Comparison of ENCODE assay signal across 25 mouse cellular contexts in the genomic region with DNA sequence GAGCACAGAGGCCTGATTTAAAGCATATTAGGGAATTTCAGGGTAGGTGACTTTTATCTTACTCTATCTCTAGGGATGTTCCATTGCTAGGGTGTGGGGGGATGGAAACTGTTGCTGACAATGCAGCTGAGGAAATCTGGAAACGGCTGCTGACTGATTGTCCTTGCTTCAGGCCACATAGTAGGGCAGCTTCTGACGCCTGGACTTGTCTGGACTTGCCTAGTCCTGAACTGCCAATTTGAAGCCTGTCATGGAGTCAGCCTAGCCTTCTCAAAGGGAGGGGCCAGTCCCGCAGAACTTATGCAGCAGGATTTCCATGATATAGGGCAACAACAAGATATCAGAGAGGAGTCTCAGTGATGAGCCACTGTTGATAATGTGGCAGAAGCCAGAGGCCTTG.
DNase-seq lines count a peak whose midpoint lies in the region; TF ChIP-seq lines count a peak whose summit lies in the region.
"Had no signal": no experiment of that assay in that cellular context is flagged by ENCODE, and none has a peak within 500 bp of the region (broad histone marks: within the 10 kb centered on the region; RNA-seq: fewer than 3 reads in every experiment).

No protein-coding gene starts in this region.

- no peak for TF ChIP-seq POLR2A in CH12.LX (IDR thresholded peaks at IDR 0.05; ENCODE audit: low read depth, low read length)

- in situ Hi-C loops in CH12.LX (cut with MboI; ENCODE audit: low pct_ligation_motif_present, low pct_unique_long_range_greater_than_20kb, low sequenced_read_pairs) (no loop called here), ES-E14 (cut with MboI; ENCODE audit: low sequenced_read_pairs in 2 of 2, unreplicated experiment in 2 of 2) (no loop called here)

- no peak overlapping the region for H3K27ac ChIP-seq in CH12.LX (ENCODE audit: insufficient read depth, low read depth)
- peak overlapping the region; percentile 2; the same call in 1 of the 2 replicates for H3K27ac ChIP-seq in ES-E14 (ENCODE audit: insufficient read depth, low read depth, low read length, poor library complexity, severe bottlenecking)
- H3K27ac ChIP-seq: forebrain, embryonic 13.5 days; hindbrain, postnatal 0 days had no signal

- peaks cover 3 to 10% of the 10 kb centered on the region in 2 experiments; a peak in 3 of 4 replicates for H3K4me1 ChIP-seq in CH12.LX (ENCODE audit: control insufficient read depth in 1 of 2, insufficient read depth in 2 of 2)
- H3K4me1 ChIP-seq in E14TG2a.4 (replicated peaks; ENCODE audit: low read depth, low read length) = peaks cover 46% of the 10 kb centered on the region
- H3K4me1 ChIP-seq in ES-E14 (ENCODE audit: control insufficient read depth in 2 of 2, insufficient read depth in 2 of 2, low read length in 2 of 2, poor library complexity in 1 of 2) = peaks cover 8 to 10% of the 10 kb centered on the region in 2 experiments; a peak in 3 of 4 replicates

- no peak for TF ChIP-seq CTCF in CH12.LX (conservative IDR thresholded peaks at IDR 0.05 in 1 of 2, IDR thresholded peaks at IDR 0.05 in 1 of 2; ENCODE audit: low read depth in 2 of 2, low read length in 2 of 2)
- TF ChIP-seq CTCF in E14TG2a.4 (conservative IDR thresholded peaks at IDR 0.05; ENCODE audit: low read length) = no peak

- TF ChIP-seq RAD21 in CH12.LX (IDR thresholded peaks at IDR 0.05; ENCODE audit: low read depth, low read length) = no peak

- dilution Hi-C loops in CH12.LX (cut with MboI; ENCODE audit: extremely low pct_ligation_motif_present, extremely low pct_unique_long_range_greater_than_20kb, low sequenced_read_pairs) = no loop called here

- H3K27me3 ChIP-seq in CH12.LX (replicated peaks) = no peaks in the 10 kb centered on the region
- H3K27me3 ChIP-seq in E14TG2a.4 (ENCODE audit: insufficient read depth, low read length) = no peaks in the 10 kb centered on the region
- H3K27me3 ChIP-seq: embryonic facial prominence, embryonic 12.5 days; forebrain, embryonic 13.5 days; hindbrain, embryonic 13.5 days; Patski had no signal

- peaks cover 5% of the 10 kb centered on the region for H3K9me3 ChIP-seq in CH12.LX (replicated peaks; ENCODE audit: low read length)
- H3K9me3 ChIP-seq in E14TG2a.4 (ENCODE audit: low read length) = peaks cover 47% of the 10 kb centered on the region
- H3K9me3 ChIP-seq in ES-E14 (ENCODE audit: control insufficient read depth, insufficient read depth, low read depth, low read length) = 0 out of 2 replicates have a peak, but pooled peaks cover 2% of the 10 kb centered on the region
- H3K9me3 ChIP-seq: embryonic facial prominence, embryonic 12.5 days; forebrain, embryonic 13.5 days; G1E; hindbrain, embryonic 13.5 days had no signal

- H3K4me2 ChIP-seq in CH12.LX (ENCODE audit: insufficient read depth, low read depth, poor library complexity, severe bottlenecking) = no peak overlapping the region
- H3K4me2 ChIP-seq: embryonic facial prominence, embryonic 12.5 days; forebrain, embryonic 13.5 days had no signal

- no peaks in the 10 kb centered on the region for H3K79me2 ChIP-seq in CH12.LX (replicated peaks; ENCODE audit: control insufficient read depth, extremely low read depth, insufficient read depth, poor library complexity, severe bottlenecking)

- H3K4me3 ChIP-seq in CH12.LX (replicated peaks in 1 of 3; ENCODE audit: low read depth in 2 of 3, low read length in 2 of 3, poor library complexity in 1 of 3) (no peak overlapping the region), E14TG2a.4 (replicated peaks; ENCODE audit: low read length) (peak overlapping the region; percentile 61), ES-E14 (ENCODE audit: insufficient read depth in 1 of 2, low read depth in 1 of 2, low read length in 2 of 2, poor library complexity in 1 of 2, severe bottlenecking in 1 of 2) (no peak overlapping the region; a peak in 1 of 4 replicates)
- H3K4me3 ChIP-seq: embryonic facial prominence, embryonic 12.5 days; erythroblast, embryonic 14.5 days; forebrain, embryonic 10.5 days; forebrain, embryonic 13.5 days; hindbrain, embryonic 10.5 days; hindbrain, embryonic 13.5 days had no signal

- TF ChIP-seq EP300 in CH12.LX (IDR thresholded peaks at IDR 0.05; ENCODE audit: low read length) = no peak

- no peak overlapping the region for H3K9ac ChIP-seq in CH12.LX (ENCODE audit: insufficient read depth, low read depth)
- no peak overlapping the region for H3K9ac ChIP-seq in ES-E14 (ENCODE audit: insufficient read depth, low read depth, low read length, poor library complexity, severe bottlenecking)
- H3K9ac ChIP-seq: embryonic facial prominence, embryonic 12.5 days; forebrain, embryonic 13.5 days; hindbrain, embryonic 13.5 days had no signal

- DNase-seq in CH12.LX (ENCODE audit: extremely low read depth) (no peak), ES-E14 (ENCODE audit: low read depth, low spot score) (no peak)
- DNase-seq in thymus, postnatal 0 days (ENCODE audit: low spot score) = no peak
- DNase-seq in lung, postnatal 10 days = no peak
- no peak for DNase-seq in layer of hippocampus, adult 9-11 months
- DNase-seq: adrenal gland, adult 8-10 months; adrenal gland, postnatal 25 days; cerebellum, adult 11-12 months; cerebellum, adult 8-10 months; cerebellum, postnatal 10 days; cerebellum, postnatal 36 days; embryo, embryonic 11 days; gastrocnemius, postnatal 10 days; gastrocnemius, postnatal 36 days; kidney, adult 18-20 months had no signal

- H3K36me3 ChIP-seq in CH12.LX (replicated peaks in 1 of 2; ENCODE audit: control insufficient read depth in 1 of 2, insufficient read depth in 1 of 2, low read length in 1 of 2) (no peaks in the 10 kb centered on the region), E14TG2a.4 (ENCODE audit: insufficient read depth, low read length) (no peaks in the 10 kb centered on the region), ES-E14 (ENCODE audit: control insufficient read depth, insufficient read depth, low read length, poor library complexity, severe bottlenecking) (no peaks in the 10 kb centered on the region)
- H3K36me3 ChIP-seq: embryonic facial prominence, embryonic 12.5 days; forebrain, embryonic 10.5 days; G1E; hindbrain, embryonic 10.5 days; hindbrain, embryonic 13.5 days had no signal

TF ChIP-seq in CH12.LX, 34 proteins besides CTCF, POLR2A, EP300 and RAD21:
- TF ChIP-seq ZNF384 (IDR thresholded peaks at IDR 0.05; ENCODE audit: low read depth, low read length) (no peak), MAX (IDR thresholded peaks at IDR 0.05; ENCODE audit: low read length) (no peak), KAT2A (IDR thresholded peaks at IDR 0.05; ENCODE audit: insufficient replicate concordance, low read length) (no peak), ZKSCAN1 (IDR thresholded peaks at IDR 0.05; ENCODE audit: borderline replicate concordance, low read depth, low read length) (peak; percentile 79), TBP (conservative IDR thresholded peaks at IDR 0.05; ENCODE audit: low read depth, low read length) (no peak)

TF ChIP-seq in ES-E14, 5 proteins besides CTCF, POLR2A, EP300 and RAD21:
- TF ChIP-seq ZC3H11A (IDR thresholded peaks at IDR 0.05; ENCODE audit: borderline replicate concordance, low read depth, low read length) (no peak), CHD2 (IDR thresholded peaks at IDR 0.05; ENCODE audit: low read depth, low read length) (no peak), HCFC1 (IDR thresholded peaks at IDR 0.05; ENCODE audit: borderline replicate concordance, insufficient read depth, low read length) (no peak), MAFK (IDR thresholded peaks at IDR 0.05; ENCODE audit: insufficient read depth, low read depth, low read length) (no peak)
